Mouse (Mus musculus) A20 (cell line): Measurements from ENCODE around the gene Nprl2.
A peak's percentile ranks its signal among the peaks of the same experiment; 100 is the strongest.

ENCODE experiments used
- DNase-seq: peaks from one replicate; pipeline ENCODE4 v3.0.0-alpha.2; 2011; ENCODE audit warnings: low read depth, low spot score

Nprl2 gene

GRCm38 (mm10) chr9:107553541-107554318 lies 11.7 kb downstream of the Nprl2 start:
- DNase-seq: peak; percentile 62

GRCm38 (mm10) chr9:107554319-107554825 lies 12.3 kb downstream of the Nprl2 start:
- peak; percentile 100 for DNase-seq

GRCm38 (mm10) chr9:107555031-107555457 lies 13.0 kb downstream of the Nprl2 start:
- no peak for DNase-seq

- DNase-seq: no peak
Measured at GRCm38 (mm10) chr9:107555701-107556100, 13.7 kb downstream of the Nprl2 start.

GRCm38 (mm10) chr9:107556346-107556745 lies 14.3 kb downstream of the Nprl2 start:
- DNase-seq: no peak

- DNase-seq: peak; percentile 96
Measured at GRCm38 (mm10) chr9:107563029-107563581, 21.1 kb downstream of the Nprl2 start, which contains the start of gene Tusc2. Tusc2 (plus strand) TSS chr9:107563255.

- DNase-seq: peak; percentile 50
Measured at GRCm38 (mm10) chr9:107565556-107565955, 23.5 kb downstream of the Nprl2 start.

- peak; percentile 82 for DNase-seq
Measured at GRCm38 (mm10) chr9:107566041-107566709, 24.1 kb downstream of the Nprl2 start.

- no peak for DNase-seq
Measured at GRCm38 (mm10) chr9:107566855-107567254, 24.8 kb downstream of the Nprl2 start.

- DNase-seq: no peak
Measured at GRCm38 (mm10) chr9:107567702-107568319, 25.8 kb downstream of the Nprl2 start, which contains the start of gene Hyal2. Hyal2 (plus strand) TSS chr9:107567945.

- peak; percentile 95 for DNase-seq
Measured at GRCm38 (mm10) chr9:107568331-107569261, 26.6 kb downstream of the Nprl2 start.

GRCm38 (mm10) chr9:107569270-107569669 lies 27.2 kb downstream of the Nprl2 start:
- DNase-seq: no peak

GRCm38 (mm10) chr9:107570016-107570415 lies 28.0 kb downstream of the Nprl2 start:
- DNase-seq: no peak

GRCm38 (mm10) chr9:107570845-107571244 lies 28.8 kb downstream of the Nprl2 start:
- DNase-seq: no peak

- DNase-seq: no peak
Measured at GRCm38 (mm10) chr9:107571534-107572326, 29.7 kb downstream of the Nprl2 start.

- no peak for DNase-seq
Measured at GRCm38 (mm10) chr9:107572327-107572662, 30.3 kb downstream of the Nprl2 start.

GRCm38 (mm10) chr9:107573774-107574173 lies 31.7 kb downstream of the Nprl2 start:
- peak; percentile 60 for DNase-seq

- DNase-seq: no peak
Measured at GRCm38 (mm10) chr9:107575579-107576356, 33.7 kb downstream of the Nprl2 start.
